8 mouse cellular contexts compared by ENCODE assay signal in the genomic region with DNA sequence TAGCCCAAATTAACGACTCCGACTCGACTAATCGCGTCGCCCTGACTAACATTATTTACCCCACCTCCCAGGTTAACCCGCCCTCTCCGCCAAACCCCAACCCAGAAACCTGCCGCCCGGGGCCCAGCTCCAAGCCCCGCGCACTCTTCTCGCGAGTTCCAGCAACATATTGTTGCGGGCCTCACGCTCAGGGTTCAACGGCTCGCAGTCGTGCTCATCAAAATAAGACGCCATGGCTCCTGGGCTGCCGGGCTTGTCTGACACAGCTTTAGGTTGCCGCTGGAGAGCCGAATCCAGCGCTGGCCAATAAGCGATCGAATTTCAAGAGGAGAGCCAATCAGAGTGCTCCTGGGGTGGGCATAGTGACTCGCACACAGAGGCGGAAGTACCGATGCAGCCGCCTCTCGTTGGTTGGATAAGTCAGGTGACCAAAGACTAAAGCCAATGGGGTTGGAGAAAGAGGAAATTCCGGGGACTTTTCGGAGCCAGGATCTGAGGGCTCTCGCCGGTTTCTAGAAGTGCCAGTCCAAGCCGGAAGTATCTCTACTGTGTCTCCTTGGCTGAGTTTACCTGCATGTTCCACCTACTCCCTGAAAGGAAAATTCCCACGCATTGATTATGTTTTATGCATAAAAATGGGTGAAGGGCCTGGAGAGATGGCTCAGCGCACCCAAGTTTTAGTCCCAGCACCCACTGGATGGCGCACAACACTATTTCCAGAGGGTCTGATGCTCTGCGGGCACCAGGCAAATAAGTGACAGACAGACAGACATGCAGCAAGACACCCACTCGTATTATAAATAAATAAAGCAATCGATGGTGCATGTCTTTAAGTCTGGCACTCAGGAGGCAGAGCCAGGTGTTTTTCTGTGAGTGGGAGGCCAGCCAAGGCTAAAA. TPM values are rescaled to one million over a fixed set of nuclear protein-coding genes. Genes with fewer than 3 reads are reported as not detected.
A peak's percentile ranks its signal among the peaks of the same experiment; 100 is the strongest.
DNase-seq lines count a peak whose midpoint lies in the region; ATAC-seq lines count a peak whose summit lies in the region.

No protein-coding gene starts in this region.

- DNase-seq in MEL-GATA-1-ER (ENCODE audit: extremely low read depth, low read depth): peak; percentile 98
- DNase-seq in cerebellum, adult 8-10 months: peak; percentile 96
- peak; percentile 97 for DNase-seq in forelimb bud, embryonic 11.5 days (ENCODE audit: low read depth, low spot score)
- peak; percentile 96 for DNase-seq in layer of hippocampus, adult 9-10 months (ENCODE audit: low spot score)
- DNase-seq in ovary, postnatal 10 days (ENCODE audit: low spot score): peak; percentile 83
- peak; percentile 92 to 94 for DNase-seq in thymus, postnatal 10 days (ENCODE audit: low spot score in 2 of 2)

- H3K4me3 ChIP-seq in lung, embryonic 16.5 days (ENCODE audit: low read length): peak overlapping the region; percentile 74

- H3K9ac ChIP-seq in lung, embryonic 16.5 days (ENCODE audit: low read length): peak overlapping the region; percentile 67

- H3K36me3 ChIP-seq in lung, embryonic 16.5 days (ENCODE audit: control insufficient read depth, insufficient read depth, low read length): peaks cover 9% of the 10 kb centered on the region; the same call in 1 of the 2 replicates

- peaks cover 26% of the 10 kb centered on the region for H3K4me1 ChIP-seq in lung, embryonic 16.5 days (replicated peaks; ENCODE audit: control insufficient read depth, insufficient read depth, low read length)

- peak overlapping the region; percentile 75 for H3K4me2 ChIP-seq in lung, embryonic 16.5 days (ENCODE audit: low read depth, low read length)

- H3K27me3 ChIP-seq in lung, embryonic 16.5 days (ENCODE audit: control insufficient read depth, insufficient read depth, low read depth, low read length): no peaks in the 10 kb centered on the region

- under 1% methylated on average over 42 of the region's 42 CpGs for WGBS in lung, embryonic 16.5 days

- ATAC-seq in hematopoietic stem cell, adult 5-6 weeks (replicated peaks in 1 of 2; ENCODE audit: insufficient read depth in 1 of 2, low FRiP score in 2 of 2, low TSS enrichment in 1 of 2, low read depth in 1 of 2, poor library complexity in 2 of 2, severe bottlenecking in 2 of 2): peak; percentile 97
- ATAC-seq in lung, embryonic 16.5 days (ENCODE audit: low read depth): peak; percentile 99

- H3K27ac ChIP-seq in lung, embryonic 16.5 days (ENCODE audit: low read length): peak overlapping the region; percentile 84

- no peaks in the 10 kb centered on the region for H3K9me3 ChIP-seq in lung, embryonic 16.5 days (ENCODE audit: control insufficient read depth, low read length)

RNA-seq across cellular contexts. Expression of gene Rnf181, which starts 4.4 kb away (rescaled TPM):
- 55.9 and 56.8 TPM in 2 replicates for total RNA-seq in hematopoietic stem cell, adult 5-6 weeks (2017)
- polyA plus RNA-seq in lung, embryonic 16.5 days (2015; fragmentation: Nextera tagmentation; extraction: Ambion mirVana): 149 and 152 TPM in 2 replicates

RNA-seq across cellular contexts. Expression of gene Tmem150a, which starts 7.1 kb away (rescaled TPM):
- total RNA-seq in hematopoietic stem cell, adult 5-6 weeks (2017): 1.1 and 1.2 TPM in 2 replicates
- 15.8 and 16.8 TPM in 2 replicates for polyA plus RNA-seq in lung, embryonic 16.5 days (2015; fragmentation: Nextera tagmentation; extraction: Ambion mirVana)

RNA-seq across cellular contexts. Expression of gene 0610030E20Rik, which starts 15.3 kb away (rescaled TPM):
- total RNA-seq in hematopoietic stem cell, adult 5-6 weeks (2017): 23.4 and 24.6 TPM in 2 replicates
- polyA plus RNA-seq in lung, embryonic 16.5 days (2015; fragmentation: Nextera tagmentation; extraction: Ambion mirVana): 31.6 and 33.2 TPM in 2 replicates

RNA-seq across cellular contexts. Expression of gene Usp39, which starts 17.4 kb away (rescaled TPM):
- total RNA-seq in hematopoietic stem cell, adult 5-6 weeks (2017): 66.7 and 82.2 TPM in 2 replicates
- 36.7 and 39.2 TPM in 2 replicates for polyA plus RNA-seq in lung, embryonic 16.5 days (2015; fragmentation: Nextera tagmentation; extraction: Ambion mirVana)

RNA-seq across cellular contexts. Expression of gene Vamp5, which starts 17.9 kb away (rescaled TPM):
- 57.2 and 59.8 TPM in 2 replicates for total RNA-seq in hematopoietic stem cell, adult 5-6 weeks (2017)
- 43.0 and 46.3 TPM in 2 replicates for polyA plus RNA-seq in lung, embryonic 16.5 days (2015; fragmentation: Nextera tagmentation; extraction: Ambion mirVana)

Comparison
In these comparisons a context has a peak if more than half of its experiments do, and no peak if none do; other contexts are left out.
1. Peak in every context shown above with its lines: DNase-seq, ATAC-seq, H3K4me3 ChIP-seq and H3K27ac ChIP-seq.